ENCODE assay signal across 8 mouse cellular contexts in genomic region chr10:121471570-121472197, GRCm38 (mm10). TPM values are rescaled to one million over a fixed set of nuclear protein-coding genes. Genes with fewer than 3 reads are reported as not detected.
DNase-seq lines count a peak whose midpoint lies in the region; ATAC-seq lines count a peak whose summit lies in the region.

No protein-coding gene starts in this region.

- no peaks in the 10 kb centered on the region for H3K36me3 ChIP-seq in forebrain, embryonic 16.5 days (ENCODE audit: control insufficient read depth, insufficient read depth)
- no peaks in the 10 kb centered on the region for H3K36me3 ChIP-seq in forebrain, embryonic 12.5 days (replicated peaks)
- no peaks in the 10 kb centered on the region for H3K36me3 ChIP-seq in kidney, embryonic 15.5 days

- H3K4me3 ChIP-seq in forebrain, embryonic 16.5 days (replicated peaks; ENCODE audit: low read length), result no peak overlapping the region
- no peak overlapping the region for H3K4me3 ChIP-seq in forebrain, embryonic 12.5 days (replicated peaks)
- H3K4me3 ChIP-seq in kidney, embryonic 15.5 days (replicated peaks), result no peak overlapping the region

- no peaks in the 10 kb centered on the region for H3K9me3 ChIP-seq in forebrain, embryonic 16.5 days (ENCODE audit: control insufficient read depth, low read length)
- H3K9me3 ChIP-seq in forebrain, embryonic 12.5 days, result no peaks in the 10 kb centered on the region
- no peaks in the 10 kb centered on the region for H3K9me3 ChIP-seq in kidney, embryonic 15.5 days (replicated peaks)

- peaks cover 11% of the 10 kb centered on the region for H3K27me3 ChIP-seq in forebrain, embryonic 16.5 days (replicated peaks; ENCODE audit: control insufficient read depth, insufficient read depth, low read length)
- peaks cover 25% of the 10 kb centered on the region for H3K27me3 ChIP-seq in forebrain, embryonic 12.5 days
- H3K27me3 ChIP-seq in kidney, embryonic 15.5 days, result no peaks in the 10 kb centered on the region

- H3K27ac ChIP-seq in forebrain, embryonic 16.5 days (ENCODE audit: low read length), result peak overlapping the region; percentile 67
- H3K27ac ChIP-seq in forebrain, embryonic 12.5 days, result no peak overlapping the region
- H3K27ac ChIP-seq in kidney, embryonic 15.5 days, result peak overlapping the region; percentile 84

- DNase-seq in thymus, postnatal 0 days (ENCODE audit: low spot score), result peak; percentile 41
- no peak for DNase-seq in thymus, adult 18-20 months
- DNase-seq in thymus, postnatal 4 days, result peak; percentile 36
- DNase-seq in urinary bladder, adult 2 months (ENCODE audit: low spot score), result no peak
- no peak for DNase-seq in testis, postnatal 14 days (ENCODE audit: low spot score)

- peak overlapping the region; percentile 36 for H3K9ac ChIP-seq in forebrain, embryonic 16.5 days (replicated peaks; ENCODE audit: low read depth, low read length)
- no peak overlapping the region for H3K9ac ChIP-seq in forebrain, embryonic 12.5 days
- no peak overlapping the region for H3K9ac ChIP-seq in kidney, embryonic 15.5 days

- no peak for ATAC-seq in forebrain, embryonic 16.5 days
- ATAC-seq in forebrain, embryonic 12.5 days (ENCODE audit: low FRiP score), result no peak
- ATAC-seq in kidney, embryonic 15.5 days (replicated peaks; ENCODE audit: low FRiP score), result no peak

- H3K4me1 ChIP-seq in forebrain, embryonic 16.5 days (replicated peaks; ENCODE audit: control insufficient read depth, insufficient read depth, low read length), result peaks cover 33% of the 10 kb centered on the region
- peaks cover 42% of the 10 kb centered on the region for H3K4me1 ChIP-seq in forebrain, embryonic 12.5 days
- H3K4me1 ChIP-seq in kidney, embryonic 15.5 days, result peaks cover 84% of the 10 kb centered on the region

- 31% methylated on average over 8 of the region's 8 CpGs for WGBS in forebrain, embryonic 16.5 days
- 57% methylated on average over 8 of the region's 8 CpGs for WGBS in forebrain, embryonic 12.5 days
- 33% methylated on average over 8 of the region's 8 CpGs for WGBS in kidney, embryonic 15.5 days

- no peak overlapping the region for H3K4me2 ChIP-seq in forebrain, embryonic 16.5 days (ENCODE audit: low read length)
- H3K4me2 ChIP-seq in forebrain, embryonic 12.5 days, result no peak overlapping the region
- H3K4me2 ChIP-seq in kidney, embryonic 15.5 days, result no peak overlapping the region

RNA-seq across cellular contexts. Expression of gene Rassf3, which starts 4.5 kb away (rescaled TPM):
- 4.1 and 5.3 TPM in 2 replicates for polyA plus RNA-seq in forebrain, embryonic 16.5 days (2015; fragmentation: Nextera tagmentation; extraction: Ambion mirVana)
- polyA plus RNA-seq in forebrain, embryonic 12.5 days (2016; fragmentation: Nextera tagmentation; extraction: Ambion mirVana), result 6.6 and 7.3 TPM in 2 replicates
- polyA plus RNA-seq in thymus, postnatal 0 days (2015; fragmentation: Nextera tagmentation; extraction: Ambion mirVana), result 6.1 and 6.2 TPM in 2 replicates
- 13.8 and 14.7 TPM in 2 replicates for polyA plus RNA-seq in kidney, embryonic 15.5 days (2015; fragmentation: Nextera tagmentation; extraction: Ambion mirVana)
- polyA plus RNA-seq in urinary bladder, adult 2 months (2012; rRNA removed), result 106 and 139 TPM in 2 replicates

Comparison
In these comparisons a context has a peak if more than half of its experiments do, and no peak if none do; other contexts are left out.
1. DNase-seq: peak in thymus, postnatal 0 days (single experiment) and thymus, postnatal 4 days (single experiment); none in thymus, adult 18-20 months (0 of 2), urinary bladder, adult 2 months (single experiment) and testis, postnatal 14 days (single experiment).